Mouse (Mus musculus): ENCODE results near the gene Akap8.

The Akap8 gene

GRCm38 (mm10) chr17:32281611-32282310, 39.3 kb downstream of the Akap8 start:
- no peak for DNase-seq

GRCm38 (mm10) chr17:32281126-32281525, 39.9 kb downstream of the Akap8 start:
- no peak for DNase-seq

- DNase-seq, result no peak
Measured at GRCm38 (mm10) chr17:32280575-32280974, 40.5 kb downstream of the Akap8 start.

GRCm38 (mm10) chr17:32277201-32277600, 43.8 kb downstream of the Akap8 start:
- no peak for DNase-seq

- no peak for DNase-seq
Measured at GRCm38 (mm10) chr17:32275568-32275967, 45.5 kb downstream of the Akap8 start.

GRCm38 (mm10) chr17:32269151-32269550, 51.9 kb downstream of the Akap8 start:
- DNase-seq, result no peak

GRCm38 (mm10) chr17:32268540-32268960, 52.5 kb downstream of the Akap8 start:
- no peak for DNase-seq

- DNase-seq, result no peak
Measured at GRCm38 (mm10) chr17:32268096-32268495, 52.9 kb downstream of the Akap8 start.

GRCm38 (mm10) chr17:32267617-32268016, 53.4 kb downstream of the Akap8 start:
- DNase-seq, result no peak

- DNase-seq, result no peak
Measured at GRCm38 (mm10) chr17:32263672-32264071, 57.4 kb downstream of the Akap8 start.

- no peak for DNase-seq
Measured at GRCm38 (mm10) chr17:32262831-32263559, 58.0 kb downstream of the Akap8 start.

- DNase-seq, result no peak
Measured at GRCm38 (mm10) chr17:32258869-32259268, 62.2 kb downstream of the Akap8 start.

GRCm38 (mm10) chr17:32257944-32258343, 63.1 kb downstream of the Akap8 start:
- DNase-seq, result no peak

GRCm38 (mm10) chr17:32257452-32257851, 63.6 kb downstream of the Akap8 start:
- DNase-seq, result no peak

GRCm38 (mm10) chr17:32256896-32257295, 64.1 kb downstream of the Akap8 start:
- DNase-seq, result no peak

Data from right cerebral cortex, postnatal 4 days (tissue).